Mouse (Mus musculus): ENCODE data around the gene Arl2bp. TPM values are rescaled to one million over a fixed set of nuclear protein-coding genes. Genes with fewer than 3 reads are reported as not detected.
A peak's percentile ranks its signal among the peaks of the same experiment; 100 is the strongest.

Arl2bp gene
- polyA plus RNA-seq, 1 experiment from 2014 or later: 141 TPM

DNA sequence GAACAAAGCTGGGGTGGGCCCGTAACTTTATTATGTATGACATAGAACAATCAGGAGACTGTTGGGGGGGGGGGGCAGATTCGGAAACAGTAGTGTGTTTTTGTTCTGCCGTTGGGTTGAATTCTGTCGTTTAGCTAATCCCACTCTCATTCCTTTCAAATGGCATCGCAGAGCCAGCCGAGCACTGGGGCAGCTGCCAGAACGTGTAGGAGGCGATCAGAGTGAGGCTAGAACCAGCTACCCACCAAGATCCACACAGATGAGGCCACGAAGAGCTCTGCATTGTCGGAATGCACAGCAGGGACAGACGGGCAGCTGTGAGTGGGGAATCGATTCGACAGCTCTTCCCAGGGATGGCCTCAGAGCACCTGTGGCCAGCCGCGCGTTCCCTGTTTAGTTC is 33.0 kb downstream of the Arl2bp start:
- H3K4me1 ChIP-seq: peaks cover 13% of the 10 kb centered on the region
- no peaks in the 10 kb centered on the region for H3K36me3 ChIP-seq
- WGBS: 75% methylated on average over 16 of the region's 16 CpGs
- no peaks in the 10 kb centered on the region for H3K9me3 ChIP-seq
- peaks cover 47% of the 10 kb centered on the region for H3K27me3 ChIP-seq (ENCODE audit: insufficient read depth, poor library complexity, severe bottlenecking)
- no peak for DNase-seq (ENCODE audit: low spot score)
- no peak overlapping the region for H3K4me3 ChIP-seq
- H3K27ac ChIP-seq: no peak overlapping the region

DNA sequence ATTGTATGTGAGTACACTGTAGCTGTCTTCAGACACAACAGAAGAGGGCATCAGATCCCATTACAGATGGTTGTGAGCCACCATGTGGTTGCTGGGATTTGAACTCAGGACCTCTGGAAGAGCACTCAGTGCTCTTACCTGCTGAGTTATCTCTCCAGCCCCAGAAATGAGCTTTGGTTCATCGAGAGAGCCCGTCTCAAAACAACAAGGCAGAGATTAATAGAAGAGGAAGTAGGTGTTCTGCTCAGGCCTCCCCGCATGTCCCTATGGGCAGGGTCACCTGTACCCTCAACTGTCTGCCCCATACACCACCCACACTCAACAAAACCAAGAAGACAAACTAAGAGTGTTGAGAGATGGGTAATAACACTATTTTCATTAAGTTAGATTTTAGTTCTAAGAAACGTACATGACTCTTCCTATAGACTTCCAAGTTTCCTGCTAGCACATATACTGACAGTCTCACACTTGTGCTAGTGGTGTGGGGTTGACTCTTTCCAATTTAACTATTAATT is 34.1 kb downstream of the Arl2bp start:
- Histone ChIP-seq H3K27me3 (ENCODE audit: insufficient read depth, poor library complexity, severe bottlenecking) (peaks cover 36% of the 10 kb centered on the region), H3K4me3 (no peak overlapping the region), H3K4me1 (peaks cover 11% of the 10 kb centered on the region), H3K9me3 (no peaks in the 10 kb centered on the region), H3K27ac (no peak overlapping the region), H3K36me3 (no peaks in the 10 kb centered on the region)
- 82% methylated on average over 4 of the region's 4 CpGs for WGBS
- no peak for DNase-seq (ENCODE audit: low spot score)

DNA sequence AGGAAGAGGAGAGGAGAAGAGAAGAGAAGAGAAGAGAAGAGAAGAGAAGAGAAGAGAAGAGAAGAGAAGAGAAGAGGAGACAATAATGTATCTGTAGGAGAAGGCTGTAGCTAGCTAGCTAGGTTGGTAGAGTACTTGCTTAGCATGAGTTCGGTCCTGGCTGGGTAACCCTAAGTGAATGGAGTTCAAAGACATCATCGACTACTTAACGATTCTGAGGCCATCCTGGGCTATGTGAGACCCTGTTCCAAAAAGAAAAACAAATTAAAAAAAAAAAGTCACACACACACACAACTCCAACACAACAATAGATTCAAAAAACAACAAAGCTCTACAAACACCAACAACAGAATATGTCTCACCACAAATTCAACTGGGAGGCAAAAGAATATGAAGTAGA is 35.8 kb downstream of the Arl2bp start:
- DNase-seq (ENCODE audit: low spot score): no peak
- Histone ChIP-seq H3K4me1 (peaks cover 20% of the 10 kb centered on the region), H3K4me3 (peak overlapping the region; percentile 65), H3K36me3 (no peaks in the 10 kb centered on the region), H3K27me3 (ENCODE audit: insufficient read depth, poor library complexity, severe bottlenecking) (peaks cover 19% of the 10 kb centered on the region), H3K9me3 (no peaks in the 10 kb centered on the region), H3K27ac (no peak overlapping the region)
- WGBS: 68% methylated on average over 3 of the region's 3 CpGs

GRCm38 (mm10) chr8:94702844-94703813 is 36.7 kb downstream of the Arl2bp start:
- Histone ChIP-seq H3K36me3 (no peaks in the 10 kb centered on the region), H3K4me3 (peak overlapping the region; percentile 65), H3K27me3 (ENCODE audit: insufficient read depth, poor library complexity, severe bottlenecking) (peaks cover 10% of the 10 kb centered on the region), H3K9me3 (no peaks in the 10 kb centered on the region), H3K4me1 (peaks cover 23% of the 10 kb centered on the region), H3K27ac (peak overlapping the region; percentile 8; the same call in 1 of the 2 replicates)
- peak; percentile 94 for DNase-seq (ENCODE audit: low spot score)
- 1% methylated on average over 35 of the region's 35 CpGs for WGBS

- WGBS: under 1% methylated on average over 35 of the region's 35 CpGs
These were observed 37.7 kb downstream of the Arl2bp start for GRCm38 (mm10) chr8:94703972-94704668.

GRCm38 (mm10) chr8:94704669-94704984 is 38.2 kb downstream of the Arl2bp start:
- H3K27ac ChIP-seq: peak overlapping the region; percentile 13; the same call in 1 of the 2 replicates
- no peaks in the 10 kb centered on the region for H3K9me3 ChIP-seq
- H3K4me1 ChIP-seq: peaks cover 23% of the 10 kb centered on the region
- no peak for DNase-seq (ENCODE audit: low spot score)
- 23% methylated on average over 9 of the region's 9 CpGs for WGBS
- H3K4me3 ChIP-seq: peak overlapping the region; percentile 65
- no peaks in the 10 kb centered on the region for H3K27me3 ChIP-seq (ENCODE audit: insufficient read depth, poor library complexity, severe bottlenecking)
- H3K36me3 ChIP-seq: no peaks in the 10 kb centered on the region

More at GRCm38 (mm10) chr8:94703972-94704668, 37.7 kb downstream of the Arl2bp start:
- peak overlapping the region; percentile 65 for H3K4me3 ChIP-seq
- DNase-seq (ENCODE audit: low spot score): peak; percentile 98
- no peaks in the 10 kb centered on the region for H3K36me3 ChIP-seq
- no peaks in the 10 kb centered on the region for H3K9me3 ChIP-seq
- H3K27ac ChIP-seq: peak overlapping the region; percentile 13; the same call in 1 of the 2 replicates
- H3K4me1 ChIP-seq: peaks cover 23% of the 10 kb centered on the region
- H3K27me3 ChIP-seq (ENCODE audit: insufficient read depth, poor library complexity, severe bottlenecking): 0 out of 2 replicates have a peak, but pooled peaks cover 3% of the 10 kb centered on the region

DNA sequence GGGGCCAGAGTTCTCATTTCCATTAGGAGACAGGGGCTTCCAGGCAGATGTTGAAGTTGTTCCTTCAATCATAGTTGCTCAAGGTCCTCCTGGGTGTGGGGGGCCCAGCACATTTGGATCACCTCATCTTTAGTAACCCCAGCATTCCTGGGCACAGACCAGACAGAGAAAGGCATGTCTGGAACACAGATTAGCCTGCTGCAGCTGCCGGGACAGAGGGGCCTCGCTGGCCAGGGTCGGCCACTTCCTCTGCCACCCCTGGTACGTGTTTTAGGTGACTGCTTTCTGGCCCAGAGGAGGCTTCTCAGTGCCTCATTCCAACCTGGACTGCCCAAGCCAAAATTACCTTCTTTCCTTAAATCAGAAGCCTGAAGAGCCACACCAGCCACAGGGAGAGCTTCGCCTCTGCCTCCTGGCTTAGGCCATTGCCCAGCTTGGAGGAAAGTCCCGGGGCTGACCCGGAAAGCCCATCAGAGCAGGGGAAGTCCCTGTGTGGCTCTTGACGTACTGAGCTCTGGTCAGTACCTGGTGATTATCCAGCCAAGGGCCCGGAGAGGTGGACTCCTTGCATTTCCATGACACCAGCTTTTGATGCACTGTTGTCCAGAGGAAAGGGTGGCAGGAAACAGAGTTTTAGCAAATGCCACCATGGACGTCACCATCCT is 39.3 kb downstream of the Arl2bp start:
- Histone ChIP-seq H3K9me3 (no peaks in the 10 kb centered on the region), H3K4me1 (peaks cover 28% of the 10 kb centered on the region), H3K27ac (peak overlapping the region; percentile 42; the same call in 1 of the 2 replicates), H3K36me3 (no peaks in the 10 kb centered on the region), H3K4me3 (no peak overlapping the region), H3K27me3 (ENCODE audit: insufficient read depth, poor library complexity, severe bottlenecking) (no peaks in the 10 kb centered on the region)
- peak; percentile 71 for DNase-seq (ENCODE audit: low spot score)
- WGBS: 68% methylated on average over 10 of the region's 10 CpGs

DNA sequence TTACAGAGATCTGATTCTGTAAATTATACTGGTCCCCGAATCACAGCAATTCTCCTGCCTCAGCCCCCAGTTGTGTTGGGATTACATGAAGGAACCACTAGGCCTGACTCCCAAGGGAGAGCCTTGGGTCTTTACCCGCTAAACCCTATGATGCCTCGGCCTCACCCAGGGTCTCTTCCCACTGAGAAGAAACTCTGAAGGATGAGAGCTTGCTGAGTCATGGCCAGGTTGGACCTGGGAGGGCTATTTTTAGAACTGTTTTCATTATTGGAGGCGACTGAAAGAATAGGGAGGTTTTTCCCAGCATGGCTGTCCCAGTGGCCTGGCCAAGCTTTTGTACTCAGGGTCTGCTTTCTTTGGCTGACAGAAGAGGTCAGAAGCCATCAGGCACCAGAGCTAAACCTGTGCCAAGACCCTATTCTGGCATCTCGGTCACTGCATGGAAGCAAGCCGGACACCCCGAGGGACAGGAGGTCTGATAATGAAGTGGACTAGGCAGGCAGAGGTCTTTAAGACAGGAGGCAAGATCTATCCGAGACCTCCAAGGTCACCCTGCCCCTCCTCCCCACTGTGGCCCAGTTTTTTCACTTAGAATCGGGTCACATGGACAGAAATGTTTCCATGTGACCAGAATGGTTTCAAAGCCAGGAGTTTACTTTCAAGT is 40.5 kb downstream of the Arl2bp start:
- Histone ChIP-seq H3K4me1 (peaks cover 32% of the 10 kb centered on the region), H3K4me3 (no peak overlapping the region), H3K27me3 (ENCODE audit: insufficient read depth, poor library complexity, severe bottlenecking) (no peaks in the 10 kb centered on the region), H3K9me3 (no peaks in the 10 kb centered on the region), H3K27ac (0 out of 2 replicates have a peak overlapping the region, but pooled peaks have one; percentile 22), H3K36me3 (no peaks in the 10 kb centered on the region)
- no peak for DNase-seq (ENCODE audit: low spot score)
- 64% methylated on average over 9 of the region's 9 CpGs for whole genome bisulfite sequencing

GRCm38 (mm10) chr8:94710336-94710735 is 43.9 kb downstream of the Arl2bp start:
- DNase-seq (ENCODE audit: low spot score): no peak
- Histone ChIP-seq H3K4me3 (no peak overlapping the region), H3K27ac (no peak overlapping the region), H3K4me1 (peaks cover 27% of the 10 kb centered on the region), H3K36me3 (no peaks in the 10 kb centered on the region), H3K27me3 (ENCODE audit: insufficient read depth, poor library complexity, severe bottlenecking) (peaks cover 1% of the 10 kb centered on the region; the same call in 1 of the 2 replicates), H3K9me3 (no peaks in the 10 kb centered on the region)
- 62% methylated on average over 8 of the region's 8 CpGs for WGBS

GRCm38 (mm10) chr8:94711160-94711718 is 44.8 kb downstream of the Arl2bp start:
- Histone ChIP-seq H3K4me1 (peaks cover 20% of the 10 kb centered on the region), H3K27me3 (ENCODE audit: insufficient read depth, poor library complexity, severe bottlenecking) (peaks cover 6% of the 10 kb centered on the region; the same call in 1 of the 2 replicates), H3K36me3 (no peaks in the 10 kb centered on the region), H3K27ac (no peak overlapping the region), H3K4me3 (no peak overlapping the region), H3K9me3 (no peaks in the 10 kb centered on the region)
- no peak for DNase-seq (ENCODE audit: low spot score)
- 45% methylated on average over 5 of the region's 5 CpGs for whole genome bisulfite sequencing

- H3K27me3 ChIP-seq (ENCODE audit: insufficient read depth, poor library complexity, severe bottlenecking): peaks cover 6% of the 10 kb centered on the region; the same call in 1 of the 2 replicates
- H3K9me3 ChIP-seq: no peaks in the 10 kb centered on the region
These were observed 48.2 kb downstream of the Arl2bp start for GRCm38 (mm10) chr8:94714556-94714955.

DNA sequence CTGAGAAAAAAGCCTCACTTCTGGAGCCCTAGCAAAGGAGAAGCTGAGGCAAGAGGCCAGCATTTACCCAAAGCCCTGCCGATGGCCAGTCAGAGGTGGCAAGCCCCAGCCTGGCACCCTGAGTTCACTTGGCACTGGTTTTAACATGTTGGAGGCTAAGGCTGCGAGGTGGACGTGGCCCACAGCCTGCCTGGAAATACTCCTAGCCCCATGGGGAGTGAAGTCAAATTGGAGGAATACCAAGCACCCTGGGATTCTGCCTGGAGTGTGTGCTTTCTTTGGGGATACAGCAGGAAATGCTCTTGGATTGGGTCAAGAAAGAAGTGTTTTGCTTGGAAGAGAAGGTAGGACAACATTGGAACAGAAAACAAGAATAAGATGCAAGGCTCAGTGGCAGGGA is 49.5 kb downstream of the Arl2bp start:
- DNase-seq (ENCODE audit: low spot score): no peak
- Histone ChIP-seq H3K27ac (no peak overlapping the region), H3K9me3 (no peaks in the 10 kb centered on the region), H3K4me1 (0 out of 2 replicates have a peak, but pooled peaks cover 4% of the 10 kb centered on the region), H3K27me3 (ENCODE audit: insufficient read depth, poor library complexity, severe bottlenecking) (peaks cover 6% of the 10 kb centered on the region; the same call in 1 of the 2 replicates), H3K36me3 (no peaks in the 10 kb centered on the region), H3K4me3 (no peak overlapping the region)
- WGBS: 74% methylated on average over 3 of the region's 3 CpGs

More at GRCm38 (mm10) chr8:94714556-94714955, 48.2 kb downstream of the Arl2bp start:
- WGBS: 66% methylated on average over 5 of the region's 5 CpGs
- Histone ChIP-seq H3K27ac (no peak overlapping the region), H3K4me3 (no peak overlapping the region), H3K36me3 (no peaks in the 10 kb centered on the region), H3K4me1 (peaks cover 8% of the 10 kb centered on the region; the same call in 1 of the 2 replicates)
- DNase-seq (ENCODE audit: low spot score): no peak

Measured in heart, embryonic 10.5 days (tissue).